Mouse (Mus musculus): ENCODE measurements around the gene Ubac2. TPM values are rescaled to one million over a fixed set of nuclear protein-coding genes. Genes with fewer than 3 reads are reported as not detected.

Gene Ubac2
- polyA plus RNA-seq, 1 experiment from 2014 or later, result 60.3 TPM

- Histone ChIP-seq H3K4me3 (no peak overlapping the region), H3K4me2 (replicated peaks) (no peak overlapping the region), H3K9me3 (no peaks in the 10 kb centered on the region), H3K4me1 (no peaks in the 10 kb centered on the region), H3K27ac (no peak overlapping the region), H3K36me3 (peaks cover 17% of the 10 kb centered on the region), H3K27me3 (replicated peaks) (no peaks in the 10 kb centered on the region), H3K9ac (no peak overlapping the region)
- ATAC-seq (ENCODE audit: low FRiP score, low read depth), result no peak
- 93% methylated on average over 13 of the region's 13 CpGs for WGBS
Observed at GRCm38 (mm10) chr14:122009502-122009901, 131.1 kb downstream of the Ubac2 start.

GRCm38 (mm10) chr14:122010301-122010700 lies 131.9 kb downstream of the Ubac2 start:
- Histone ChIP-seq H3K9me3 (no peaks in the 10 kb centered on the region), H3K4me1 (no peaks in the 10 kb centered on the region), H3K4me3 (no peak overlapping the region), H3K36me3 (peaks cover 17% of the 10 kb centered on the region), H3K27ac (no peak overlapping the region), H3K27me3 (replicated peaks) (no peaks in the 10 kb centered on the region), H3K9ac (no peak overlapping the region), H3K4me2 (replicated peaks) (no peak overlapping the region)
- no peak for ATAC-seq (ENCODE audit: low FRiP score, low read depth)
- 85% methylated on average over 7 of the region's 7 CpGs for WGBS

GRCm38 (mm10) chr14:122011768-122012167 lies 133.3 kb downstream of the Ubac2 start:
- Histone ChIP-seq H3K36me3 (peaks cover 21% of the 10 kb centered on the region), H3K4me3 (no peak overlapping the region), H3K9ac (no peak overlapping the region), H3K4me1 (no peaks in the 10 kb centered on the region), H3K9me3 (no peaks in the 10 kb centered on the region), H3K27me3 (replicated peaks) (no peaks in the 10 kb centered on the region), H3K27ac (no peak overlapping the region), H3K4me2 (replicated peaks) (no peak overlapping the region)
- ATAC-seq (ENCODE audit: low FRiP score, low read depth), result no peak
- WGBS, result 95% methylated on average over 8 of the region's 8 CpGs

GRCm38 (mm10) chr14:122012193-122012592 lies 133.8 kb downstream of the Ubac2 start:
- 78% methylated on average over 5 of the region's 5 CpGs for WGBS
- Histone ChIP-seq H3K4me3 (no peak overlapping the region), H3K36me3 (peaks cover 21% of the 10 kb centered on the region), H3K27me3 (replicated peaks) (no peaks in the 10 kb centered on the region), H3K27ac (no peak overlapping the region), H3K9ac (no peak overlapping the region), H3K4me1 (no peaks in the 10 kb centered on the region), H3K9me3 (no peaks in the 10 kb centered on the region), H3K4me2 (replicated peaks) (no peak overlapping the region)
- no peak for ATAC-seq (ENCODE audit: low FRiP score, low read depth)

- H3K4me2 ChIP-seq (replicated peaks), result no peak overlapping the region
- 78% methylated on average over 13 of the region's 13 CpGs for WGBS
- no peak overlapping the region for H3K4me3 ChIP-seq
- H3K9ac ChIP-seq, result no peak overlapping the region
- peaks cover 21% of the 10 kb centered on the region for H3K36me3 ChIP-seq
- H3K4me1 ChIP-seq, result no peaks in the 10 kb centered on the region
- H3K27ac ChIP-seq, result no peak overlapping the region
- H3K9me3 ChIP-seq, result no peaks in the 10 kb centered on the region
- H3K27me3 ChIP-seq (replicated peaks), result no peaks in the 10 kb centered on the region
- no peak for ATAC-seq (ENCODE audit: low FRiP score, low read depth)
Observed at GRCm38 (mm10) chr14:122012814-122013213, 134.4 kb downstream of the Ubac2 start.

- Histone ChIP-seq H3K36me3 (peaks cover 21% of the 10 kb centered on the region), H3K27ac (no peak overlapping the region), H3K9ac (no peak overlapping the region), H3K27me3 (replicated peaks) (no peaks in the 10 kb centered on the region), H3K4me3 (no peak overlapping the region), H3K4me2 (replicated peaks) (no peak overlapping the region), H3K9me3 (no peaks in the 10 kb centered on the region), H3K4me1 (no peaks in the 10 kb centered on the region)
- ATAC-seq (ENCODE audit: low FRiP score, low read depth), result no peak
- 84% methylated on average over 14 of the region's 14 CpGs for WGBS
Observed at GRCm38 (mm10) chr14:122013417-122013951, 135.1 kb downstream of the Ubac2 start.

- Histone ChIP-seq H3K9me3 (no peaks in the 10 kb centered on the region), H3K4me2 (replicated peaks) (no peak overlapping the region), H3K4me1 (no peaks in the 10 kb centered on the region), H3K27me3 (replicated peaks) (no peaks in the 10 kb centered on the region), H3K9ac (no peak overlapping the region), H3K36me3 (peaks cover 30% of the 10 kb centered on the region), H3K27ac (no peak overlapping the region), H3K4me3 (no peak overlapping the region)
- 84% methylated on average over 2 of the region's 2 CpGs for WGBS
- no peak for ATAC-seq (ENCODE audit: low FRiP score, low read depth)
Observed at GRCm38 (mm10) chr14:122017958-122018357, 139.5 kb downstream of the Ubac2 start.

- Histone ChIP-seq H3K4me1 (no peaks in the 10 kb centered on the region), H3K4me3 (no peak overlapping the region), H3K9ac (no peak overlapping the region), H3K27ac (no peak overlapping the region), H3K27me3 (replicated peaks) (no peaks in the 10 kb centered on the region), H3K9me3 (no peaks in the 10 kb centered on the region), H3K4me2 (replicated peaks) (no peak overlapping the region), H3K36me3 (peaks cover 29% of the 10 kb centered on the region)
- WGBS, result 86% methylated on average over 2 of the region's 2 CpGs
- ATAC-seq (ENCODE audit: low FRiP score, low read depth), result no peak
Observed at GRCm38 (mm10) chr14:122019389-122019788, 141.0 kb downstream of the Ubac2 start.

GRCm38 (mm10) chr14:122020567-122020966 lies 142.1 kb downstream of the Ubac2 start:
- H3K9ac ChIP-seq, result no peak overlapping the region
- no peak overlapping the region for H3K27ac ChIP-seq
- no peak overlapping the region for H3K4me2 ChIP-seq (replicated peaks)
- no peaks in the 10 kb centered on the region for H3K27me3 ChIP-seq (replicated peaks)
- no peaks in the 10 kb centered on the region for H3K4me1 ChIP-seq
- H3K4me3 ChIP-seq, result no peak overlapping the region
- peaks cover 25% of the 10 kb centered on the region for H3K36me3 ChIP-seq
- 97% methylated on average over 6 of the region's 6 CpGs for WGBS
- no peak for ATAC-seq (ENCODE audit: low FRiP score, low read depth)
- H3K9me3 ChIP-seq, result no peaks in the 10 kb centered on the region

GRCm38 (mm10) chr14:122023054-122023453 lies 144.6 kb downstream of the Ubac2 start:
- H3K4me3 ChIP-seq, result no peak overlapping the region
- H3K36me3 ChIP-seq, result peaks cover 24% of the 10 kb centered on the region
- H3K9me3 ChIP-seq, result no peaks in the 10 kb centered on the region
- H3K4me2 ChIP-seq (replicated peaks), result no peak overlapping the region
- no peak overlapping the region for H3K9ac ChIP-seq
- ATAC-seq (ENCODE audit: low FRiP score, low read depth), result no peak
- H3K4me1 ChIP-seq, result no peaks in the 10 kb centered on the region
- H3K27me3 ChIP-seq (replicated peaks), result no peaks in the 10 kb centered on the region
- 84% methylated on average over 1 of the region's 1 CpGs for WGBS
- no peak overlapping the region for H3K27ac ChIP-seq

- ATAC-seq (ENCODE audit: low FRiP score, low read depth), result no peak
- Histone ChIP-seq H3K4me2 (replicated peaks) (no peak overlapping the region), H3K27me3 (replicated peaks) (no peaks in the 10 kb centered on the region), H3K9ac (no peak overlapping the region), H3K27ac (no peak overlapping the region), H3K36me3 (peaks cover 24% of the 10 kb centered on the region), H3K4me1 (no peaks in the 10 kb centered on the region), H3K9me3 (no peaks in the 10 kb centered on the region), H3K4me3 (no peak overlapping the region)
Observed at GRCm38 (mm10) chr14:122023928-122024327, 145.5 kb downstream of the Ubac2 start.

GRCm38 (mm10) chr14:122028926-122029745 lies 150.7 kb downstream of the Ubac2 start:
- no peak overlapping the region for H3K4me2 ChIP-seq (replicated peaks)
- no peak overlapping the region for H3K4me3 ChIP-seq
- no peak for ATAC-seq (ENCODE audit: low FRiP score, low read depth)
- no peak overlapping the region for H3K27ac ChIP-seq
- no peak overlapping the region for H3K9ac ChIP-seq
- H3K4me1 ChIP-seq, result no peaks in the 10 kb centered on the region
- H3K36me3 ChIP-seq, result no peaks in the 10 kb centered on the region
- WGBS, result 93% methylated on average over 11 of the region's 11 CpGs
- H3K9me3 ChIP-seq, result no peaks in the 10 kb centered on the region
- H3K27me3 ChIP-seq (replicated peaks), result no peaks in the 10 kb centered on the region

- no peaks in the 10 kb centered on the region for H3K4me1 ChIP-seq
- ATAC-seq (ENCODE audit: low FRiP score, low read depth), result no peak
- H3K36me3 ChIP-seq, result no peaks in the 10 kb centered on the region
- H3K27ac ChIP-seq, result no peak overlapping the region
- no peak overlapping the region for H3K4me3 ChIP-seq
- H3K9me3 ChIP-seq, result no peaks in the 10 kb centered on the region
- H3K4me2 ChIP-seq (replicated peaks), result no peak overlapping the region
- WGBS, result 94% methylated on average over 4 of the region's 4 CpGs
- no peak overlapping the region for H3K9ac ChIP-seq
- H3K27me3 ChIP-seq (replicated peaks), result no peaks in the 10 kb centered on the region
Observed at GRCm38 (mm10) chr14:122029851-122030250, 151.4 kb downstream of the Ubac2 start.
